Mouse (Mus musculus): ENCODE data around the gene Abr. TPM values are rescaled to one million over a fixed set of nuclear protein-coding genes. Genes with fewer than 3 reads are reported as not detected.
A peak's percentile ranks its signal among the peaks of the same experiment; 100 is the strongest.

Abr gene
- total and polyA plus RNA-seq, 2 experiments from 2014 or later: 102 to 243 TPM

- TF ChIP-seq CTCF (IDR thresholded peaks at IDR 0.05): no peak
- Histone ChIP-seq H3K9me3 (ENCODE audit: low read length) (no peaks in the 10 kb centered on the region), H3K9ac (replicated peaks; ENCODE audit: low read length, poor library complexity, severe bottlenecking) (peak overlapping the region; percentile 83), H3K36me3 (ENCODE audit: insufficient read depth, low read length) (no peaks in the 10 kb centered on the region), H3K4me2 (ENCODE audit: low read depth, low read length, poor library complexity, severe bottlenecking) (peak overlapping the region; percentile 80), H3K27me3 (ENCODE audit: insufficient read depth, low read length) (no peaks in the 10 kb centered on the region), H3K4me3 (ENCODE audit: low read depth, low read length) (peak overlapping the region; percentile 54), H3K27ac (ENCODE audit: low read depth, low read length) (peak overlapping the region; percentile 94), H3K4me1 (ENCODE audit: insufficient read depth, low read length) (peaks cover 31% of the 10 kb centered on the region)
- ATAC-seq (ENCODE audit: low FRiP score) (peak; percentile 76), DNase-seq (ENCODE audit: low spot score) (peak; percentile 88)
- WGBS: under 1% methylated on average over 56 of the region's 67 CpGs
Observed at GRCm38 (mm10) chr11:76494360-76495126, 127.6 kb downstream of the Abr start.

- H3K9ac ChIP-seq (replicated peaks; ENCODE audit: low read length, poor library complexity, severe bottlenecking): peak overlapping the region; percentile 83
- TF ChIP-seq CTCF (IDR thresholded peaks at IDR 0.05): no peak
- peak overlapping the region; percentile 94 for H3K27ac ChIP-seq (ENCODE audit: low read depth, low read length)
- H3K27me3 ChIP-seq (ENCODE audit: insufficient read depth, low read length): no peaks in the 10 kb centered on the region
- H3K9me3 ChIP-seq (ENCODE audit: low read length): no peaks in the 10 kb centered on the region
- H3K36me3 ChIP-seq (ENCODE audit: insufficient read depth, low read length): no peaks in the 10 kb centered on the region
- H3K4me2 ChIP-seq (ENCODE audit: low read depth, low read length, poor library complexity, severe bottlenecking): peak overlapping the region; percentile 80
- 4% methylated on average over 6 of the region's 6 CpGs for WGBS
- ATAC-seq (ENCODE audit: low FRiP score) (peak; percentile 24), DNase-seq (ENCODE audit: low spot score) (peak; percentile 60)
- H3K4me1 ChIP-seq (ENCODE audit: insufficient read depth, low read length): peaks cover 31% of the 10 kb centered on the region
- peak overlapping the region; percentile 54 for H3K4me3 ChIP-seq (ENCODE audit: low read depth, low read length)
Observed at GRCm38 (mm10) chr11:76493811-76494274, 128.3 kb downstream of the Abr start.

GRCm38 (mm10) chr11:76493167-76493566 lies 128.9 kb downstream of the Abr start:
- ATAC-seq (ENCODE audit: low FRiP score): no peak
- peak overlapping the region; percentile 83 for H3K9ac ChIP-seq (replicated peaks; ENCODE audit: low read length, poor library complexity, severe bottlenecking)
- no peak for DNase-seq (ENCODE audit: low spot score)

GRCm38 (mm10) chr11:76491817-76492216 lies 130.3 kb downstream of the Abr start:
- DNase-seq (ENCODE audit: low spot score) (no peak), ATAC-seq (ENCODE audit: low FRiP score) (no peak)
- WGBS: 77% methylated on average over 9 of the region's 9 CpGs
- Histone ChIP-seq H3K4me3 (ENCODE audit: low read depth, low read length) (no peak overlapping the region), H3K9me3 (ENCODE audit: low read length) (no peaks in the 10 kb centered on the region), H3K27me3 (ENCODE audit: insufficient read depth, low read length) (no peaks in the 10 kb centered on the region), H3K9ac (replicated peaks; ENCODE audit: low read length, poor library complexity, severe bottlenecking) (no peak overlapping the region), H3K36me3 (ENCODE audit: insufficient read depth, low read length) (no peaks in the 10 kb centered on the region), H3K4me1 (ENCODE audit: insufficient read depth, low read length) (peaks cover 31% of the 10 kb centered on the region), H3K27ac (ENCODE audit: low read depth, low read length) (no peak overlapping the region), H3K4me2 (ENCODE audit: low read depth, low read length, poor library complexity, severe bottlenecking) (peak overlapping the region; percentile 18; the same call in 1 of the 2 replicates)
- TF ChIP-seq CTCF (IDR thresholded peaks at IDR 0.05): no peak

More at GRCm38 (mm10) chr11:76493167-76493566, 128.9 kb downstream of the Abr start:
- peak overlapping the region; percentile 54 for H3K4me3 ChIP-seq (ENCODE audit: low read depth, low read length)
- no peak for TF ChIP-seq CTCF (IDR thresholded peaks at IDR 0.05)
- H3K4me1 ChIP-seq (ENCODE audit: insufficient read depth, low read length): peaks cover 31% of the 10 kb centered on the region
- no peaks in the 10 kb centered on the region for H3K36me3 ChIP-seq (ENCODE audit: insufficient read depth, low read length)
- peak overlapping the region; percentile 94 for H3K27ac ChIP-seq (ENCODE audit: low read depth, low read length)
- no peaks in the 10 kb centered on the region for H3K9me3 ChIP-seq (ENCODE audit: low read length)
- H3K4me2 ChIP-seq (ENCODE audit: low read depth, low read length, poor library complexity, severe bottlenecking): peak overlapping the region; percentile 80
- no peaks in the 10 kb centered on the region for H3K27me3 ChIP-seq (ENCODE audit: insufficient read depth, low read length)
- WGBS: 69% methylated on average over 4 of the region's 4 CpGs

GRCm38 (mm10) chr11:76489407-76489806 lies 132.7 kb downstream of the Abr start:
- Histone ChIP-seq H3K36me3 (ENCODE audit: insufficient read depth, low read length) (peaks cover 4% of the 10 kb centered on the region; the same call in 1 of the 2 replicates), H3K9ac (replicated peaks; ENCODE audit: low read length, poor library complexity, severe bottlenecking) (no peak overlapping the region), H3K27me3 (ENCODE audit: insufficient read depth, low read length) (no peaks in the 10 kb centered on the region), H3K9me3 (ENCODE audit: low read length) (no peaks in the 10 kb centered on the region), H3K27ac (ENCODE audit: low read depth, low read length) (no peak overlapping the region), H3K4me3 (ENCODE audit: low read depth, low read length) (no peak overlapping the region), H3K4me2 (ENCODE audit: low read depth, low read length, poor library complexity, severe bottlenecking) (no peak overlapping the region), H3K4me1 (ENCODE audit: insufficient read depth, low read length) (peaks cover 25% of the 10 kb centered on the region)
- DNase-seq (ENCODE audit: low spot score) (no peak), ATAC-seq (ENCODE audit: low FRiP score) (no peak)
- TF ChIP-seq CTCF (IDR thresholded peaks at IDR 0.05): no peak
- 85% methylated on average over 6 of the region's 6 CpGs for WGBS

- Histone ChIP-seq H3K4me3 (ENCODE audit: low read depth, low read length) (no peak overlapping the region), H3K9ac (replicated peaks; ENCODE audit: low read length, poor library complexity, severe bottlenecking) (no peak overlapping the region), H3K4me2 (ENCODE audit: low read depth, low read length, poor library complexity, severe bottlenecking) (no peak overlapping the region), H3K27ac (ENCODE audit: low read depth, low read length) (no peak overlapping the region), H3K9me3 (ENCODE audit: low read length) (no peaks in the 10 kb centered on the region), H3K4me1 (ENCODE audit: insufficient read depth, low read length) (peaks cover 17% of the 10 kb centered on the region), H3K27me3 (ENCODE audit: insufficient read depth, low read length) (no peaks in the 10 kb centered on the region), H3K36me3 (ENCODE audit: insufficient read depth, low read length) (peaks cover 4% of the 10 kb centered on the region; the same call in 1 of the 2 replicates)
- TF ChIP-seq CTCF (IDR thresholded peaks at IDR 0.05): no peak
- ATAC-seq (ENCODE audit: low FRiP score) (no peak), DNase-seq (ENCODE audit: low spot score) (no peak)
- 80% methylated on average over 5 of the region's 5 CpGs for WGBS
Observed at GRCm38 (mm10) chr11:76487024-76487423, 135.1 kb downstream of the Abr start.

Measured in midbrain, postnatal 0 days (tissue).